Mouse (Mus musculus): ENCODE results near the gene Pnmal1.

DNA sequence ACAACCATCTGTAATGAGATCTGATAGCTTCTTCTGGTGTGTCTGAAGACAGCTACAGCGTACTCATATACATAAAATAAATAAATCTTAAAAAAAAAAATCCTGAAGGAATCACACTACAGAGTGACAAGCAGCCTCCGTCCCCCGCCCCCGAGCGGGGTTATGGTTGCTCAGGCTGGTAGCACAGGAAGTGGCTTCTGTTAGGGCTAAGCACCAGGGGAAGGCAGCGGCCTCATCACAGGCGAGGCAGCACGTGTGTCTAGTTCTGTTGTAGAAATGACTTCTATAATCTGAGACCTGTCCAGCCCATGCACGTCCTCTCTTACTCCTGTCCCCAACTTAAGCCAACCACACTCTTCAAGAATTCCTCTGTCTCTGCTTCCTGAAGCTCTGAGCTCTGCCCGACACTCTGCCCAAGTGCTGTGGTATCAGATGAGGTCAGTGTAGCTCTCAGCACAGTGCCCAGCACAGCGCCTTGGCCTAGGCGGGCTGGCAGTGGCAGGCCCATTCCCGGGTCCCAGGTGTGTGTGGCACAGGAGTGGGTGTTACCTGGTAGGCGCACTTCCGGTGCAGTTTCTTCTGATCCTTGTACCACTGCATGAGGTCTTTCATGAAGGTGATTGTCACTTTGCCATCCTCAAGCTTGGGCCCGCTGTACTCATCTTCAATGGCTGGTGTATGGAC, 50.0 kb downstream of the Pnmal1 start:
- TF ChIP-seq CTCF (IDR thresholded peaks at IDR 0.05; ENCODE audit: low read depth) (no peak), EP300 (IDR thresholded peaks at IDR 0.05; ENCODE audit: low read depth) (no peak)
